Mouse (Mus musculus) liver, adult 2 months (tissue): ENCODE results near the gene Ror1.

Source experiments
- CTCF ChIP-seq: fragments of 200-500 bp; IDR thresholded peaks from 2 replicates; pipeline ENCODE4 v1.5.1; 2011; ENCODE audit warnings: low read depth, low read length, control low read depth
- POLR2A ChIP-seq: fragments of 200-500 bp; IDR thresholded peaks from 2 replicates; pipeline ENCODE4 v1.6.1; 2011; ENCODE audit warnings: low read length, control low read depth; ENCODE audit not compliant: insufficient read depth; ENCODE audit errors: extremely low read depth

DNA sequence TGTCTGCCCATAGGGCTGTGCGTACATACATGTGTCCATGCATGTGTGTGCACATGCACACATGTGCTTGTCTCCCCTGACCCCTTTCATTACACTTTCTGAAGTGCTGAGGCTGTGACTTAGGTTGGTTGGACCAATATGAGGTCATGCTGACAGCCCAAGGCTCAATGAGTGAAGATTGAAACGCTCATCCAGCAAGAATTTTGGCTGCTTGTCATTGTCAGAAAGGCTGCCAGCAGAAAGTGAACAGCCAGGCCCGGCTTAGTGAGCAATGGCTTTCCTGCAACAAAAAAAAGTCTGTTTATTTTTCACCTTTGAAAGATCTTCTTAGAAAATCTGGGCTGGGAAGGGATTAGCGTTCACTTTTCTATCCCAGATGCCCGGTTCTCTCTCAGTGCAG lies 86.1 kb downstream of the Ror1 start:
- no peak for TF ChIP-seq CTCF
- no peak for TF ChIP-seq POLR2A
